Comparison of ENCODE assay signal across 19 mouse cellular contexts in genomic region chr8:83689264-83689663, GRCm38 (mm10).
"Had no signal": no experiment of that assay in that cellular context is flagged by ENCODE, and none has a peak within 500 bp of the region (broad histone marks: within the 10 kb centered on the region; RNA-seq: fewer than 3 reads in every experiment).

No protein-coding gene starts in this region.

- H3K27ac ChIP-seq: midbrain, embryonic 10.5 days; midbrain, embryonic 12.5 days; neural tube, embryonic 13.5 days; neural tube, embryonic 15.5 days had no signal

- DNase-seq: lung, adult 18-20 months; lung, embryonic 14.5 days; lung, postnatal 10 days; lung, postnatal 4 days; midbrain, embryonic 14.5 days; retina, postnatal 1 day; right cerebral cortex, adult 18-20 months; right cerebral cortex, postnatal 25 days; right cerebral cortex, postnatal 4 days; spleen, adult 18-20 months; thymus, adult 18-20 months; thymus, postnatal 25 days; thymus, postnatal 4 days had no signal

- H3K4me3 ChIP-seq: midbrain, embryonic 10.5 days; midbrain, embryonic 12.5 days; myocyte; neural tube, embryonic 13.5 days; neural tube, embryonic 15.5 days had no signal

- ATAC-seq: midbrain, embryonic 16.5 days had no signal

- H3K4me1 ChIP-seq: midbrain, embryonic 10.5 days; midbrain, embryonic 12.5 days; neural tube, embryonic 13.5 days; neural tube, embryonic 15.5 days had no signal
